Mouse (Mus musculus): ENCODE measurements around the gene Gm13695. TPM values are rescaled to one million over a fixed set of nuclear protein-coding genes. Genes with fewer than 3 reads are reported as not detected.

The Gm13695 gene
- 1 to 10 TPM in 1 of 2 experiments, under 1 TPM in 1; 0.93 to 1.3 TPM for total RNA-seq (2023)

DNA sequence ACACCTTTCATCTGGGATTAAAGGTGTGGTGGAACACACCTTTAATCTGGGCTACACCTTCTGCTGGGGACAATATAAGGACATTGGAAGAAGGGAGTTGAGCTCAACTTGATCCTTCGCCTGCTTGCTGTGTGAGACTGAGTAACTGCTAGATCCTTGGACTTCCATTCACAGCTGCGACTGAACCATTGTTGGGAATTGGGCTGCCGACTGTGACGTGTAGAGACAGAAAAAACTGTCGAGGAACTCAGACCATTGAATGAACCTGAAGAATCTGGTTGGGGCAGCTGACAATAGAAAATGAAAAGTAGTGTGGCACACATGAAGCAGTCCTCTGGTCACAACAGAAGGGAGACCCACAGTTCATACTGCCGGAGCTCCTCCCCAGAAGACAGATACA lies at the start of gene Gm13695:
Gm13695 (plus strand) TSS at position 301 of the 400 bp plus-strand sequence.

DNA sequence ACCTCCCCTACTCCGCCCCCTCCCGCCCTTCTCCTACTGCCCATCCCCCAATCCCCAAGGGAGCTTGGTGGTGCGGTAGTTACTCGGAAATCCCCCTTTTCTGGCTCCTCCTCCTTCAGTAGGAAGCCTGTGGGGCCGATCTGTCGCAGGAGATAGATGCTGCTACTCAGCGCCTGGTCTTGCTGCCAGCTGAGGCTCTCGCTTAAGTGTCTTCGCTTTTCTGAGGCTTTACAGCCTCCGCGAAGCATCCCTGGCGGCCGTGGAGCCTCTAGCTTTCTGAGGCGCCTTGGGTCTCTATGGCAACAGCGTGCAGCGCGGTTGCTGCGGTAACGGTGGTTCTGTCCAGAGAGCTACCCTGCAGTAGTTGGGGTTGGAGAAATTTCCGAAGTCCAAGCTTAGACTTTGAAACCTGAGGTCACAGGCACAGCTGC lies 26.2 kb upstream of the Gm13695 start, which contains the start of gene Zswim2:
Zswim2 (minus strand) TSS at position 298 of the 431 bp plus-strand sequence.

DNA sequence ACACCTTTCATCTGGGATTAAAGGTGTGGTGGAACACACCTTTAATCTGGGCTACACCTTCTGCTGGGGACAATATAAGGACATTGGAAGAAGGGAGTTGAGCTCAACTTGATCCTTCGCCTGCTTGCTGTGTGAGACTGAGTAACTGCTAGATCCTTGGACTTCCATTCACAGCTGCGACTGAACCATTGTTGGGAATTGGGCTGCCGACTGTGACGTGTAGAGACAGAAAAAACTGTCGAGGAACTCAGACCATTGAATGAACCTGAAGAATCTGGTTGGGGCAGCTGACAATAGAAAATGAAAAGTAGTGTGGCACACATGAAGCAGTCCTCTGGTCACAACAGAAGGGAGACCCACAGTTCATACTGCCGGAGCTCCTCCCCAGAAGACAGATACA lies 11.7 kb upstream of the Gm13695 start, which contains the start of gene Gm13698:
Gm13698 (plus strand) TSS at position 301 of the 400 bp plus-strand sequence.

DNA sequence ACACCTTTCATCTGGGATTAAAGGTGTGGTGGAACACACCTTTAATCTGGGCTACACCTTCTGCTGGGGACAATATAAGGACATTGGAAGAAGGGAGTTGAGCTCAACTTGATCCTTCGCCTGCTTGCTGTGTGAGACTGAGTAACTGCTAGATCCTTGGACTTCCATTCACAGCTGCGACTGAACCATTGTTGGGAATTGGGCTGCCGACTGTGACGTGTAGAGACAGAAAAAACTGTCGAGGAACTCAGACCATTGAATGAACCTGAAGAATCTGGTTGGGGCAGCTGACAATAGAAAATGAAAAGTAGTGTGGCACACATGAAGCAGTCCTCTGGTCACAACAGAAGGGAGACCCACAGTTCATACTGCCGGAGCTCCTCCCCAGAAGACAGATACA lies 5.9 kb upstream of the Gm13695 start, which contains the start of gene Gm13693:
Gm13693 (plus strand) TSS at position 301 of the 400 bp plus-strand sequence.

DNA sequence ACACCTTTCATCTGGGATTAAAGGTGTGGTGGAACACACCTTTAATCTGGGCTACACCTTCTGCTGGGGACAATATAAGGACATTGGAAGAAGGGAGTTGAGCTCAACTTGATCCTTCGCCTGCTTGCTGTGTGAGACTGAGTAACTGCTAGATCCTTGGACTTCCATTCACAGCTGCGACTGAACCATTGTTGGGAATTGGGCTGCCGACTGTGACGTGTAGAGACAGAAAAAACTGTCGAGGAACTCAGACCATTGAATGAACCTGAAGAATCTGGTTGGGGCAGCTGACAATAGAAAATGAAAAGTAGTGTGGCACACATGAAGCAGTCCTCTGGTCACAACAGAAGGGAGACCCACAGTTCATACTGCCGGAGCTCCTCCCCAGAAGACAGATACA lies 5.7 kb downstream of the Gm13695 start, which contains the start of gene Gm13696:
Gm13696 (plus strand) TSS at position 301 of the 400 bp plus-strand sequence.

DNA sequence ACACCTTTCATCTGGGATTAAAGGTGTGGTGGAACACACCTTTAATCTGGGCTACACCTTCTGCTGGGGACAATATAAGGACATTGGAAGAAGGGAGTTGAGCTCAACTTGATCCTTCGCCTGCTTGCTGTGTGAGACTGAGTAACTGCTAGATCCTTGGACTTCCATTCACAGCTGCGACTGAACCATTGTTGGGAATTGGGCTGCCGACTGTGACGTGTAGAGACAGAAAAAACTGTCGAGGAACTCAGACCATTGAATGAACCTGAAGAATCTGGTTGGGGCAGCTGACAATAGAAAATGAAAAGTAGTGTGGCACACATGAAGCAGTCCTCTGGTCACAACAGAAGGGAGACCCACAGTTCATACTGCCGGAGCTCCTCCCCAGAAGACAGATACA lies 11.5 kb downstream of the Gm13695 start, which contains the start of gene Gm13694:
Gm13694 (plus strand) TSS at position 301 of the 400 bp plus-strand sequence.

DNA sequence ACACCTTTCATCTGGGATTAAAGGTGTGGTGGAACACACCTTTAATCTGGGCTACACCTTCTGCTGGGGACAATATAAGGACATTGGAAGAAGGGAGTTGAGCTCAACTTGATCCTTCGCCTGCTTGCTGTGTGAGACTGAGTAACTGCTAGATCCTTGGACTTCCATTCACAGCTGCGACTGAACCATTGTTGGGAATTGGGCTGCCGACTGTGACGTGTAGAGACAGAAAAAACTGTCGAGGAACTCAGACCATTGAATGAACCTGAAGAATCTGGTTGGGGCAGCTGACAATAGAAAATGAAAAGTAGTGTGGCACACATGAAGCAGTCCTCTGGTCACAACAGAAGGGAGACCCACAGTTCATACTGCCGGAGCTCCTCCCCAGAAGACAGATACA lies 17.3 kb downstream of the Gm13695 start, which contains the start of gene Gm13697:
Gm13697 (plus strand) TSS at position 301 of the 400 bp plus-strand sequence.

DNA sequence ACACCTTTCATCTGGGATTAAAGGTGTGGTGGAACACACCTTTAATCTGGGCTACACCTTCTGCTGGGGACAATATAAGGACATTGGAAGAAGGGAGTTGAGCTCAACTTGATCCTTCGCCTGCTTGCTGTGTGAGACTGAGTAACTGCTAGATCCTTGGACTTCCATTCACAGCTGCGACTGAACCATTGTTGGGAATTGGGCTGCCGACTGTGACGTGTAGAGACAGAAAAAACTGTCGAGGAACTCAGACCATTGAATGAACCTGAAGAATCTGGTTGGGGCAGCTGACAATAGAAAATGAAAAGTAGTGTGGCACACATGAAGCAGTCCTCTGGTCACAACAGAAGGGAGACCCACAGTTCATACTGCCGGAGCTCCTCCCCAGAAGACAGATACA lies 23.1 kb downstream of the Gm13695 start, which contains the start of gene Gm13691:
Gm13691 (plus strand) TSS at position 301 of the 400 bp plus-strand sequence.

Other genes with a start within 250 kb of the Gm13695 start
- gene Itgav, start 242.9 kb upstream of the Gm13695 start, total RNA-seq (2023), result 10 to 100 TPM; 30.8 to 46.4 TPM
- not detected for gene Fam171b, start 154.7 kb upstream of the Gm13695 start, total RNA-seq (2023)
- not detected for gene Zswim2, start 26.1 kb upstream of the Gm13695 start, total RNA-seq (2023)
- 1 to 10 TPM in 1 of 2 experiments, under 1 TPM in 1; 0.93 to 1.3 TPM for gene Gm13698, start 11.6 kb upstream of the Gm13695 start, total RNA-seq (2023)
- 1 to 10 TPM in 1 of 2 experiments, under 1 TPM in 1; 0.93 to 1.3 TPM for gene Gm13693, start 5.8 kb upstream of the Gm13695 start, total RNA-seq (2023)
- 1 to 10 TPM in 1 of 2 experiments, under 1 TPM in 1; 0.93 to 1.3 TPM for gene Gm13696, start 5.8 kb downstream of the Gm13695 start, total RNA-seq (2023)
- 1 to 10 TPM in 1 of 2 experiments, under 1 TPM in 1; 0.93 to 1.3 TPM for gene Gm13694, start 11.6 kb downstream of the Gm13695 start, total RNA-seq (2023)
- 1 to 10 TPM in 1 of 2 experiments, under 1 TPM in 1; 0.93 to 1.3 TPM for gene Gm13697, start 17.4 kb downstream of the Gm13695 start, total RNA-seq (2023)
- gene Gm13691, start 23.2 kb downstream of the Gm13695 start, total RNA-seq (2023), result 1 to 10 TPM in 1 of 2 experiments, under 1 TPM in 1; 0.93 to 1.3 TPM

Data from neutrophil, adult 83 days (primary cell).